Mouse (Mus musculus) macrophage (primary cell): Measurements from ENCODE around the gene Tead2. TPM values are rescaled to one million over a fixed set of nuclear protein-coding genes. Genes with fewer than 3 reads are reported as not detected.
"Not testable (repeated sequence)": the region's sequence is repeated elsewhere in the genome, so short reads cannot be mapped to it uniquely, and the experiment has no call there.

Source experiments
- H3K27ac ChIP-seq: fragments of 350-480 bp; formaldehyde crosslinking; 2 replicates; pipeline ENCODE4 v1.9.0; 2021
- H3K36me3 ChIP-seq: fragments of 350-480 bp; formaldehyde crosslinking; 2 replicates; pipeline ENCODE4 v1.9.0; 2021; ENCODE audit errors: inconsistent target
- H3K4me3 ChIP-seq: fragments of 350-480 bp; formaldehyde crosslinking; 2 replicates; pipeline ENCODE4 v1.9.0; 2021; ENCODE audit errors: inconsistent target
- H3K79me2 ChIP-seq: fragments of 350-480 bp; formaldehyde crosslinking; 2 replicates; pipeline ENCODE4 v1.9.0; 2021; ENCODE audit errors: inconsistent target
- WGBS: methylation state at CpG from one replicate; pipeline ENCODE4 v1.1.7; 2026; ENCODE audit warnings: inconsistent platforms; ENCODE audit not compliant: missing documents; 5-methylcytosine and 5-hydroxymethylcytosine counted together
- polyA plus RNA-seq: library from polyadenylated mRNA; stranded (reverse); fragments of 250-400 nt; gene quantifications from 3 replicates; pipeline ENCODE4 v1.2.4, GENCODE M21; 2018; ENCODE audit warnings: inconsistent platforms
- total RNA-seq, 78 experiments: library from RNA; depleted of rRNA; stranded (reverse); fragments of 250-400 nt; gene quantifications; 1 replicate in 9 of 78; 2 replicates in 24 of 78; 3 replicates in 43 of 78; 4 replicates in 2 of 78; pipeline ENCODE4 v1.2.4; 2018; ENCODE audit warnings: inconsistent platforms in 56 of 78

Gene Tead2
- 1 to 10 TPM in 2 of 26 experiments, under 1 TPM in 2, not detected in 22; 0.25 to 5.5 (median 1.4) TPM for total RNA-seq (2018; cell fraction: chromatin; rRNA removed)
- total RNA-seq (2018; cell fraction: cytosol; rRNA removed), result under 1 TPM in 1 of 26 experiments, not detected in 25; 0.14 TPM
- total RNA-seq (2018; cell fraction: nucleus; rRNA removed), result 1 to 10 TPM in 2 of 26 experiments, under 1 TPM in 1, not detected in 23; 0.29 to 3.5 (median 1.3) TPM
- polyA plus RNA-seq, result not detected in 3 replicates

DNA sequence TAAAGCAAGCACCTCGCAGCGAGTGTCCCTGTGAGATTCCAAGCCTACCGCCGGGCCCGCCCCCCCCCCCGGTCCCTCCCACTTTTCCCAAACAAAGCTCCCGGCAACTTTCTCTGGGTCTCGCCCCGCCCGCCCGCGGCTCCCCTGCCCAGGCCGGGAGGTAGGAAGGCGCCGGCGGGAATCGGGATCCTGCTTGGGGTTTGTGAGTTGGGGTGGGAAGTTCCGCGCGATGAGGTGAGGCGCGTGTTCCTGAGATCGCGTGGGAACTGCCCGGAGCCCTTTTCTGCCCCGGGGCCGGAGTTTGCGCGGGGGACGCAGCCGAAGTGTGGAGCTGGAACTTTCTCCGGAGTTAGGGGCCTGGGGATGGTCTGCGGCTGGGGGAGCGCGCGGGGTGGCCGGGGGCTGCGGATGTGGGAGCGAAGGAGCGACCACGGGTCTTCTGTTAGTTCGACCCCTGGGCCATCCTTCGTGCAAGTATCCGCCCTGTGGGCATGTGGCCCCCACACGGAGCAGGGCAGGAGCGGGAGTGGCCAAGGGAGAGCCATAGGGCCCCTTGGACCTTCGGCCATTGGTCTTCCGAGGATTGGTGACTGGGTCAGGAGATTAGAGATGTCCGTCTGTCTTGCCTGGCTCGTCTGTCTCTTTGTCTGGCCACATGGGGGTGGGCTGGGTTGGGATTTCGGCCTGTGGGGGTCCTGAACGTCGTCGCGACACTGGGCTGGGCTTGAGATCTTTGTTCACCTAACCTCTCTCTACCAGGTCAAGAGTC is at the start of gene Tead2:
Gene Tead2 (plus strand): TSS at position 81 of the 769 bp plus-strand sequence.
- H3K36me3 ChIP-seq, result no peaks in the 10 kb centered on the region
- H3K79me2 ChIP-seq, result no peaks in the 10 kb centered on the region
- 6% methylated on average over 37 of the region's 55 CpGs for WGBS
- H3K4me3 ChIP-seq, result no peak within 1 kb of the TSS
- H3K27ac ChIP-seq, result no peak within 1 kb of the TSS

DNA sequence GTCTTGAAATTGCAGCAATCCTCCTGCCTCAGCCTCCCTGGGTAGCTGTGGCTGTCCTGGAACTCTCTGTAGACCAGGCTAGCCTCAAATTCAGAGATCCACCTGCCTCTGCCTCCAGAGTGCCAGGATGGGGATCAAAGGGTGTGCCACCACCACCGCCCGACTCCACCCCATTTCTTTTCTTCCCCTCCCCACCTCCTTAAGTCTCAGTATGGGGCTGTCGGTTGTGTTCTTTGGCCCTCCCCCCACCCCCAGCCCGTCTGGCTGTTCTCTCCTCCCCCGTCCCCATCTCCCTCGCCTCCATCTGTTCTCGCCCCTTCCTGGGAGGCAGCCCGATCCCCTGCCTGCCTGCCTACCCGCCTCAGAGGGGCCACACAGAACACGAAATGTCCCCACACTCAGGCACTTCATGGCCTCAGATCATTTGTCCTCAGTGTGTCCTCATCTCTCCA is 48.6 kb upstream of the Tead2 start:
- H3K36me3 ChIP-seq, result no peaks in the 10 kb centered on the region
- no peak overlapping the region for H3K4me3 ChIP-seq
- WGBS, result 41% methylated on average over 6 of the region's 10 CpGs

DNA sequence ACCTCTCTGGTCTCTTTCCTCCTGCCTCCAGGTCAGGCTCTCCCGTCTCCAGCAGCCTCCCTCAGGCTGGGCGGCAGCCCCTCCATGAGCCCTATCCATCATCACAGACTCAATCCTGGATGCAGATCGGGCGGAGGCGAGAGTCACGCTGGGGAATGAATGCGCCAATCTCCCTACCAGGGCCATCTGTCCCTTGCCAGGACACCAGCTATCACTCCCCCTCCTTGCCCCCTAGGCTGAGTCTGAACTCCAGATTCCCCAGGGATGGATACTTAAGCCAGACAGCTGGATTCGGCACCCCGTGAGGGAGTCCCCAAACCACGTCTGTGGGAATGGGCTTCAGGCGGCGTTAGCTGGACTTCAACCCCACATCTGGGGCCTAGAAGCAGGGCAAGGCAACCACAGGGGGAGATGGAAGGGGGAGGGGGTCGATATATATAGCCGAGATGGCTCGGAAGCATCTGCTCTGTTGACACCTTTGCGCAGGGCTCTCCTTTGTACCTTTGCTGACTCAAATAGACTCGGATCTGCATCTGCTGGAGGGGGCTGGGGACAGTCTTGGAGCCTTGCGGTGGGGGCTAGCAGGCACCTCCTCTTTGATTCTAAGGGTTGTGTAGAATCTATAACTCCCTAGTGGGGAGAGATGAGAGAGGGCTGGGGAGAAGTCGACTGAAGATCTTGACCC is 47.6 kb upstream of the Tead2 start:
- Histone ChIP-seq H3K27ac (no peak overlapping the region), H3K4me3 (no peak overlapping the region), H3K36me3 (no peaks in the 10 kb centered on the region), H3K79me2 (no peaks in the 10 kb centered on the region)
- 13% methylated on average over 19 of the region's 19 CpGs for WGBS

More for the DNA sequence above, 48.6 kb upstream of the Tead2 start:
- Histone ChIP-seq H3K27ac (no peak overlapping the region), H3K79me2 (no peaks in the 10 kb centered on the region)

DNA sequence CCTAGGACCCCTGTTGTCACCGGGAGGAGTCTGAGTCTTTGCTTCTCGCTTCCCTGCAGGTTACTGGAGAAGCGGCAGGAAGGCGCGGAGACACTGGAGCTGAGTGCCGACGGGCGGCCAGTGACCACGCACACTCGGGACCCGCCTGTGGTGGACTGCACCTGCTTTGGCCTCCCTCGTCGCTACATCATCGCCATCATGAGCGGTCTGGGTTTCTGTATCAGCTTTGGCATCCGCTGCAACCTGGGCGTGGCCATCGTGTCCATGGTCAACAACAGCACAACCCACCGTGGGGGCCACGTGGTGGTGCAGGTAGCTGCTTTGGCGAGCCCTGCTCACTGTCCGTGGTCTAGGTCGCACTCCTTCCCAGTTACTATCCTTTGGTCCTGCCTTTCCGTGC is 46.9 kb upstream of the Tead2 start:
- 15% methylated on average over 21 of the region's 24 CpGs for WGBS
- Histone ChIP-seq H3K4me3 (no peak overlapping the region), H3K27ac (no peak overlapping the region), H3K79me2 (no peaks in the 10 kb centered on the region), H3K36me3 (no peaks in the 10 kb centered on the region)

DNA sequence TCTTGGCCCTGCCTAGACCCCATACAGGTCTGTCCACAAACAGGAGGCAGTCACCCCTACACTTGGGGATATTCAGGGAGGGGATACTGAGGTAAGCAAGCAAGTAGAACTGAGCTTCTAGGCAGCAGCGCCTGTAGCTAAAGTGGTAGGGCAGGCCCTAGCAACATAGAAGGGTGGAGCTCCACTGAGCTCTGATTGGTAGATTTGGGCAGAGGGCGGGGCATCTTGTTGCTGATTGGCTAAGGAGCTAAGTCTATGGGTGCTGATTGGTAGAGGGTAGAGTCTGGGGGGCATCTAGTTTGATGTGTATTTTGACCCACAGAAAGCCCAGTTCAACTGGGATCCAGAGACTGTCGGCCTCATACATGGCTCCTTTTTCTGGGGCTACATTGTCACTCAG is 46.1 kb upstream of the Tead2 start:
- Histone ChIP-seq H3K4me3 (no peak overlapping the region), H3K36me3 (no peaks in the 10 kb centered on the region), H3K79me2 (no peaks in the 10 kb centered on the region), H3K27ac (no peak overlapping the region)
- 87% methylated on average over 3 of the region's 3 CpGs for WGBS

DNA sequence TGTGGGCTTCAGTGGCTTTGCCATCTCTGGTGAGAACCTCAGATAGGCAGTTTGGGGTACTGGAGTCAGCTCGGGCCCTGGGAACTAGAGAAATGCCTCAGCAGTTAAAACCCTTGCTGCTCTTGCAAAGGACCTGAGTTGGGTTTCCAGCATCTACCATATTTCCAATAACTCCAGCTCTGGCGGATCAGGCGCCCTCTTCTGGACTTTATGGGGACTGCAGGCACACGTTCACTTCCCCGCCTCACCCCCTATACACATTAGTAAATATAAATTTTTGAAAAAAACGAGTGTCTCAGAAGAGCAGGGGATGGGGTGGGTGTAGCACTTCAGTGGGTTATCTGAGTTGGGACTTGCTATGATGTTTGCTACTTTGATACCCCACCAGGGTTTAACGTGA is 42.6 kb upstream of the Tead2 start:
- 64% methylated on average over 7 of the region's 7 CpGs for WGBS
- Histone ChIP-seq H3K4me3 (no peak overlapping the region), H3K36me3 (no peaks in the 10 kb centered on the region), H3K27ac (no peak overlapping the region), H3K79me2 (no peaks in the 10 kb centered on the region)

DNA sequence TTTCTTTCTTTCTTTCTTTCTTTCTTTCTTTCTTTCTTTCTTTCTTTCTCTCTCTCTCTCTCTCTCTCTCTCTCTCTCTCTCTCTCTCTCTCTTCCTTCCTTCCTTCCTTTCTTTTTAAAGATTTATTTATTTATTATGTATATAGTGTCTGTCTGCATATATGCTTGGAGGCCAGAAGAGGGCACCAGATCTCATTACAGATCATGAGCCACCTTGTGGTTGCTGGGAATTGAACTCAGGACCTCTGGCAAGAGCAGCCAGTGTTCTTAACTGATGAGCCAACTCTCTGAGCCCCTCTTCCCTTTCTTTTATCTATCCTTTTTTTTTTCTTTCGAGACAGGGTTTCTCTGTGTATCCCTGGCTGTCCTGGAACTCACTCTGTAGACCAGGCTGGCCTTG is 41.8 kb upstream of the Tead2 start:
- WGBS, result 40% methylated on average over 1 of the region's 1 CpGs
- not testable (repeated sequence) for H3K36me3 ChIP-seq, H3K79me2 ChIP-seq, H3K4me3 ChIP-seq, H3K27ac ChIP-seq

DNA sequence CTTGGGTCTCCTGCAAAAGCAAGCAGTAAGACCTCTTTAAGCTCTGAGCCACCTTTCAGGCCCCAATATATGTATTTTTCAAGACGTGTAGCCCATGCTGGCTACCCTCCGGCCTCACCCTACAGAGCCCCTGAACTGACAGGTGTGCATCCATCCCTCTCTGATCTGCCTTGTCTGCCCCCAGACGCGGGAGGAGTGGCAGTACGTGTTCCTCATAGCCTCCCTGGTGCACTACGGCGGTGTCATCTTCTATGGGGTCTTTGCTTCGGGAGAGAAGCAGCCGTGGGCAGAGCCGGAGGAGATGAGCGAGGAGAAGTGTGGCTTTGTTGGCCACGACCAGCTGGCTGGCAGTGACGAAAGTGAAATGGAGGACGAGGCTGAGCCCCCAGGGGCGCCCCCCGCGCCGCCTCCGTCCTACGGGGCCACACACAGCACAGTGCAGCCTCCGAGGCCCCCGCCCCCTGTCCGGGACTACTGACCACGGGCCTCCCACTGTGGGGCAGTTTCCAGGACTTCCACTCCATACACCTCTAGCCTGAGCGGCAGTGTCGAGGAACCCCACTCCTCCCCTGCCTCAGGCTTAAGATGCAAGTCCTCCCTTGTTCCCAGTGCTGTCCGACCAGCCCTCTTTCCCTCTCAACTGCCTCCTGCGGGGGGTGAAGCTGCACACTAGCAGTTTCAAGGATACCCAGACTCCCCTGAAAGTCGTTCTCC is 40.8 kb upstream of the Tead2 start:
- no peaks in the 10 kb centered on the region for H3K79me2 ChIP-seq
- H3K4me3 ChIP-seq, result no peak overlapping the region
- H3K27ac ChIP-seq, result no peak overlapping the region
- no peaks in the 10 kb centered on the region for H3K36me3 ChIP-seq
- WGBS, result 5% methylated on average over 29 of the region's 29 CpGs

DNA sequence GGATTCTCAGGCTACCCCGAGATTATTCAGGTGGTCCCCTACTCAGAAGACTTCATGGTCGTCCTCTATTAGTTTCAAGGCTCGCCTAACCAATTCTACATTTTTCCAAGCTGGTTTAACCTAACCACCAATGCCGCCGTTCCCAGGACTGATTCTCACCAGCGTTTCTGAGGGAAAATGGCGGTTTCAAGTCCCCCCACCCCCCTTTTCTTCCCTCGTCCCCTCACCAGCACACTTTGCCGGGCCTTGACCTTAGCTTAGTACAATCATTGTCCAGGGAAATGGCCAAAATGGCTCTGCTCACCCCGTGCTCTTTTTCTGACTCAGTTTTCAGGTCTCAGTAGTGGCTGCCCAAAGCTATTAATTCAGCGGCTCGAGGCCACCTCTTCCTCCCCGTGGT is 40.2 kb upstream of the Tead2 start:
- no peak overlapping the region for H3K4me3 ChIP-seq
- no peaks in the 10 kb centered on the region for H3K79me2 ChIP-seq
- H3K36me3 ChIP-seq, result no peaks in the 10 kb centered on the region
- 4% methylated on average over 13 of the region's 13 CpGs for WGBS
- no peak overlapping the region for H3K27ac ChIP-seq

DNA sequence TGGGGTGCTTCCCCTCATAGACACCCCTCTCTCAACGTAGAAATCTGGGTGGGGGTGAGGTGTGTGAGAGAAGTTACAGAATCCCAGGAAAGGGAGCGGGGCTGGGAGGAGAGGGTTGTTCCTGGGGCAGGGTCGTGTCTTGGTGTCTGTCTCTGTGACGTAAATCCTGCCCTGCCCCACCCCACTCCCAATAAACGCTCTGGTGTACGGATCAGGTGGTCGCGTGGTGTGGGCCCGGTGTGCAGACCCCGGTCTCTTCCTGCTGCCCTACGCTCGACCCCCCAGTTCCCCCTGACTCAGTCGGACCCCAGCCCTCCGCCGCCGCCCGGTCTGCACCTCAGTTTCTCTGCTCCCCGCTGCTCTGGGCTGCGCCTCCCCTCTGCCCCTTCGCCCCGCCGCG is 39.6 kb upstream of the Tead2 start:
- Histone ChIP-seq H3K79me2 (no peaks in the 10 kb centered on the region), H3K36me3 (no peaks in the 10 kb centered on the region), H3K27ac (no peak overlapping the region), H3K4me3 (no peak overlapping the region)
- WGBS, result 11% methylated on average over 13 of the region's 23 CpGs

DNA sequence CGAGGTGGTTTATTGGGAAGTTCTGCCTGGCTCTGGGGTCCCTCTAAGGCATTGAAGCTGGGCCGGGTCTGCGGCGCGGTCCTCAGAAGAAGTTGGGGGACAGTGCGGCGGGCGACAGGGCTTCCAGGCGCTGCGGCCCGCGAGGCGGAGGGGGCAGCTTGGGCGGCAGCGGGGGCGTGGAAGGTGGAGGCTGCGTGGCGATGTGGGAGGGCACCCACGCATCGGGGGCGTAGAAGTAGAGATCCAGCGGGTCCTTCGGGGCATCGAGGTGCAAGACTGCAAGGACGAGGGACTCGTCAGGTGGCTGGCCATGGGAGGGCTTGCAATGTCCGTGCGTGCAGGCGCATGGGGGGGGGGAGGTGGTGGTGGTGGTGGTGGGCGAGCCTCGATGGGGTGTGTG is 39.2 kb upstream of the Tead2 start:
- H3K4me3 ChIP-seq, result no peak overlapping the region
- WGBS, result 5% methylated on average over 30 of the region's 31 CpGs
- no peaks in the 10 kb centered on the region for H3K36me3 ChIP-seq
- H3K79me2 ChIP-seq, result no peaks in the 10 kb centered on the region
- H3K27ac ChIP-seq, result no peak overlapping the region

DNA sequence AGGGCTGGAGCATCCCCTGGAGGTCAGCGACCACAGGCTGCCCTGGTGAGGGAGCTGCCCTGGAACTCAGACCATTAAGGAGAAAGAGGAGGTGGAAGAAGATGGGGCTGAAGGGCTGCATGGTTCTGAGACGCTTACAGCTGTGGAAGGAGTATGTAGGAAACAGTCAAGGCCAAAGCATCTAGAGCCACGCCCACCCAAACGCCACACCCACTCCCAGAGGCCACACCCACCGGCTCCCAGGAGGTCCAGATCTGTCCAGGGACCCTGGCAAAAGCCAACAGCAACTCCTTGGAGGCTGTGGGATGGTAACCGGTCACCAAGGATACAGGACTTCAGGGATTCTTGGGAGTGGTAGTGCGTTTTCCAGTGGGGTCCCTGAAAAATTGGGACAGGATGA is 37.0 kb upstream of the Tead2 start:
- 26% methylated on average over 7 of the region's 7 CpGs for WGBS
- Histone ChIP-seq H3K36me3 (no peaks in the 10 kb centered on the region), H3K27ac (no peak overlapping the region)

DNA sequence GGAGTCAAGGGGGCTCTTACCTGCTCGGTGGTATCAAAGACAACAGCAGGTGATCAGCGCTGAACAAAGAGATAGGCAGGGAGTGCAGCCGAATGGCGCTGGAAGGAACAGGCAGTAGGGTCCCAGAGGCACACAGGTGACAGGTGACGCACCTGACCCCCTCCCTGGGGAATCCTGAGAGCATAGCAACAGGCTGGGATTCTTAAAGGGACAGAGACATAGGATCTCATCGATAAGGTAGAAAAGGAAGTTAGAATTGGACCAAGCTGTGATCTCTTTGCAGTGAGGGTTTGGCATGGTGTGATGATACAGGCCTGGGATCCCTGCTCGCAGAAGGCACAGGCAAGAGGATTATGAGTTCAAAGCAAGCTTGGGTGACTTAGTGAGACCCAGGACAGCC is 36.1 kb upstream of the Tead2 start, which contains the start of gene Gfy:
Gene Gfy (minus strand): TSS at position 101 of the 400 bp plus-strand sequence.
- Histone ChIP-seq H3K36me3 (no peaks in the 10 kb centered on the region), H3K4me3 (no peak within 1 kb of the TSS), H3K79me2 (no peaks in the 10 kb centered on the region), H3K27ac (no peak within 1 kb of the TSS)
- 44% methylated on average over 7 of the region's 7 CpGs for WGBS

More for the DNA sequence above, 37.0 kb upstream of the Tead2 start:
- no peak overlapping the region for H3K4me3 ChIP-seq
- no peaks in the 10 kb centered on the region for H3K79me2 ChIP-seq

DNA sequence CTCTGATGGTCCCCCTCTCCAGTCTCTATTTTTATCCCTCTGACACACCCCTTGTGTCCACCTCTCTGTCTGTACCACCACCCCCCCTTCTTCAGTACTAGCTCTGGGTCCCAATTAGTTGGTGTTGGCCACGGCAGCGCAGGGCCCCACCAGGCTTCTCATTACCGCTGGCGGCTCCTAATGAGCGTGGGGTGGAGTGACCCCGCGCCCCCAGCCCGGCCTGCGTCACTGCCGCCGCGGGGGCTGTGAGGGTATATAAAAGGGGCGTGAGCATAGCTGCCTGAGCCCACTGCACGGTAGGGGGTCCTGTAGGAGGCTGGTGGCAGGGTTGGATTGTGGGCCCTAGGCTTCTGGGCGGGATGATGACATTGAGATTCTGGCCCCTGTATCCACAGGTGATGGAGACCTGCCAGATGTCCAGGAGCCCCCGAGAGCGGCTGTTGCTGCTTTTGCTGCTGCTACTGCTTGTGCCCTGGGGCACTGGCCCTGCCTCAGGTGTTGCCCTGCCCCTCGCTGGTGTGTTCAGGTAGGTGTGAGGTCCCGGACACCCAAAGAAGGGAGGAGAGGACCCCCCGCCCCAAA is 34.6 kb upstream of the Tead2 start, which contains the start of gene Pth2:
Gene Pth2 (plus strand): TSS at position 100 of the 582 bp plus-strand sequence.
- Histone ChIP-seq H3K27ac (no peak within 1 kb of the TSS), H3K4me3 (no peak within 1 kb of the TSS), H3K79me2 (no peaks in the 10 kb centered on the region), H3K36me3 (no peaks in the 10 kb centered on the region)
- 46% methylated on average over 18 of the region's 20 CpGs for WGBS
